Mouse (Mus musculus) ES-E14 (cell line): ENCODE results near the gene Phf24.

ENCODE experiments used
- CHD2 ChIP-seq: IDR thresholded peaks from 2 replicates; pipeline ENCODE4 v1.6.1; 2014; ENCODE audit warnings: mild to moderate bottlenecking, low read depth, low read length, inconsistent platforms
- HCFC1 ChIP-seq: IDR thresholded peaks from 2 replicates; pipeline ENCODE4 v1.6.1; 2012; ENCODE audit warnings: low read length, inconsistent platforms, borderline replicate concordance; ENCODE audit not compliant: insufficient read depth
- MAFK ChIP-seq: IDR thresholded peaks from 2 replicates; pipeline ENCODE4 v1.6.1; 2014; ENCODE audit warnings: mild to moderate bottlenecking, low read depth, low read length, inconsistent platforms; ENCODE audit not compliant: insufficient read depth
- ZC3H11A ChIP-seq: IDR thresholded peaks from 2 replicates; pipeline ENCODE4 v1.6.1; 2012; ENCODE audit warnings: low read depth, mild to moderate bottlenecking, inconsistent platforms, low read length, borderline replicate concordance
- ZNF384 ChIP-seq: IDR thresholded peaks from 2 replicates; pipeline ENCODE4 v1.6.1; 2012; ENCODE audit warnings: low read depth, low read length, inconsistent platforms

- no peak for TF ChIP-seq CHD2
- no peak for TF ChIP-seq ZNF384
- TF ChIP-seq ZC3H11A: no peak
- TF ChIP-seq HCFC1: no peak
- no peak for TF ChIP-seq MAFK
Measured at GRCm38 (mm10) chr4:42913391-42913790, 3.1 kb upstream of the Phf24 start.
